Mouse (Mus musculus) spleen, postnatal 4 days (tissue): ENCODE measurements at regions not wholly inside any gene's neighbourhood (a gene's known extent, or its start where the extent isn't known, plus 50 kb on each side); places are given as distances from the start of the nearest gene placed in this dataset.

Source experiments
- DNase-seq, 2 experiments: peaks; one replicate each; pipeline ENCODE4 v3.0.0; 2022; ENCODE audit warnings: low spot score in 2 of 2

DNA sequence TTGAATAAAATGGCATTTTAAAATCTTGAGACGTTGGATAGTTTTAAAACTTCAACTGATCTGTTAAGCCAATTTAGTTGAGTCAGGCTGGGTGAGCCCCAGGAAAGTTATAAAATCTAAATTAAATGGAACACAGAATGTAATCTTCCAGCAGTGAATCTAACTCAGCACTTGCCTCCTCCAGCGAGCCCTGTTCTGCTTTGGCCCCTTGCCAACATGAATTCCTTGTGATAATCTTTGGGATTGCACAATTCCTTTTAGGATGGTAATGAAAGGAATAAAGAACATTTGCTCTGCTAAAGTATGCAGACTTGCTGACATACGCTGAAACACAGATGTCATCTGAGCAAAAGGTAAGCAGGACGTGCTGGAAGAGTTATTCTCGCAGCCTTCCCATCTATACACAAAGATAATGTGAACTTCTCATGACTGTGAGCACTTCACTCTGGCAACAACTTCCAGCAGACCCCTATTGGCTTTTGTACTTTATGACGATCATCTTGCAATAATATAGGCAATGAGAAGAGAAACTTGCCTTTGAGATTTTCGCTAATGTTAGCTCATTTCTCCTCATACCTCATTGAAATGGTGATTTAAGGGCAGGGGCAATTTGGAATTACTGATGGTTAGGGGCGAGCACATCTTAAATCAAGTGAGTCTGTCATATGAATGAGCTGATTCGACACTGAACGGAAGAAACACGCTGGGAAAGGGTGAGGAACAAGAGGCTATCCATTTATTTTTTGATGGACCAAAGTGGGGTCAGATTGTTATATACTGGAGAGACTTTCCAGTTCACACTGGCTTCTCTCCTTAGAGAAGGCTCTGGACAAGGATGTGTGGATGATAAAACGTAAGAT, 216.3 kb upstream of the Pdzrn3 start:
- no peak for DNase-seq

DNA sequence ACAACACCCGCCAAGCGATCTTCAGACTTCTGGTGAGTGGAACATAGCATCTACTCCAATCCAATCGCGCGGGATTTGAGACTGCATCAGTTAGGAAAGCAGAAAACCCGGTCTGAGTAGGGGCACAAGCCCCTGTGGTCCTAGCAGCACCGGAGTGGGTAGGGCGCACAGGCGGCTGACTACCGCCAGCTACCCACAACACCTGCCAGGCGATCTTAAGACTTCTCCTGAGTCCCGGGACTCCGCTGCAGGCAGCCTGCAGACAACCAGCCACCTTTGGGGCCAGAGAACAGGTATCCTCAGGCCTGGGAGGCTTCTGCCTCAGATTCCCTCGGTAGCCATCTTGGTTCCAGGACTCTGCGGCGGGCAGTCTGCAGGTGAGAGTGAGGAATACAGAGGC, 208.2 kb upstream of the Pdzrn3 start:
- no peak for DNase-seq

DNA sequence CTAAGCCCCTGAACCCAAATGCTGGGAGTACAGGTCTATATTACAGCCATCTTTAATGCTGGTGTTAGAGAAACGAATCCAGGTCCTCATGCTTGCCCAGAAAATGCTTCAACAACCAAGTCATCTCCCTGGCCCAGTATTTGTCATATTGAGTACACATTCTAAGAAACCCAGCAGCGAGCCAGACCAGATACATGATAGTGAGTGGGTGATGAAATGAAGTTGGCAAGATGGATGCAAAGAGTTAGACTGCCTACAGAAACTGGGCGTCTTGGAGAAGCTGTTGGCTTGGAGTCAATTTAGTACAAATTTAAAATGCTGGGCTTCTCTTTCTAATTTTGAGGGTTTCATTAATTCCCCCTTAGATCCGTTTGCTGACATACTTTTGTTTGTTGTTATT, 203.1 kb upstream of the Pdzrn3 start:
- DNase-seq = no peak

DNA sequence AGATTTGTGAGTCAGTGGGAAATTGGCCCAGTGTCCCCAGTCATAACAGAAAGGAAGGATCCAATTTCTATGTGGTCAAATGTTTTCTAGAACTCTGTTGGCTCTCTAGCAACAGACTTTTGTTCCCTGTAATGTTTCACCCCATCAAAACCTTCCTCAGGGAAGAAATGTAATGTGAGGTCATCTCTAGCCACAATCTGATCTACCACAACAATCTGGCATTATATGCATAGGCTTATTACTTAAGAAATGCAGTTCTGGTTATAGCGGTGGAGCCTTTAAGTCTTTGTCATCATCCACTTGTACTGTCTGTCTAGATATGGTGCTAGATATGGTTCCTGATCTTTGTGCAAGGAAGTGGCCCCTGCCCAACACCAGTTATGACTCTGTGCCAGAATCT, 178.4 kb upstream of the Pdzrn3 start:
- no peak for DNase-seq

DNA sequence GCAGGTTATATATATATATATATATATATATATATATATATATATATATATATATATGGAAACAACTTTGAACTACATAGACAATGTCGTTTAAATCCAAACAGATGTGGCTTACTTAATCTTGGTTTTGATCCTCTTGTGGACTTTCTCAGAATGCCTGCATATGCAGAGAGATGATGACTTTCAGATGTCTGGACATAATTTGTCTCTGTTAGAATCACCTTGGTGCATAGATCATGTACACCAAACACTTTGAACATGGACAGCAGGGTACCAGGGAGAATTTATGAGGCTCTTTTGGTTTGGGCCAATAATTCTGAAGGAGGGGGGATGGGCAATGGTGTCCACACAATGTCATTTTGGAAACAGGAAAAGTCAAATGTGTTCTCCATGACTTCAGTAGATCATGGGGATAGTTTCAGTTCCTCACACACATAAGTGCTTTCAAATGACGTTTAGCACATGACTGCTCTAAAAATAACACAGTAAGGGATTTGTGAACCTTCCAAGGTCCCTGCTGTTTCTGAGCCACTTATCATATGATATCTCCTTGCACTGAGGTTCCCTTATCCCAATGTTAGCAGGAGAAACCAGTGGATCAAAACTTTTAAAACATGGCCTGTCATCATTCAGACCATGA, 177.4 kb upstream of the Pdzrn3 start:
- DNase-seq = no peak

DNA sequence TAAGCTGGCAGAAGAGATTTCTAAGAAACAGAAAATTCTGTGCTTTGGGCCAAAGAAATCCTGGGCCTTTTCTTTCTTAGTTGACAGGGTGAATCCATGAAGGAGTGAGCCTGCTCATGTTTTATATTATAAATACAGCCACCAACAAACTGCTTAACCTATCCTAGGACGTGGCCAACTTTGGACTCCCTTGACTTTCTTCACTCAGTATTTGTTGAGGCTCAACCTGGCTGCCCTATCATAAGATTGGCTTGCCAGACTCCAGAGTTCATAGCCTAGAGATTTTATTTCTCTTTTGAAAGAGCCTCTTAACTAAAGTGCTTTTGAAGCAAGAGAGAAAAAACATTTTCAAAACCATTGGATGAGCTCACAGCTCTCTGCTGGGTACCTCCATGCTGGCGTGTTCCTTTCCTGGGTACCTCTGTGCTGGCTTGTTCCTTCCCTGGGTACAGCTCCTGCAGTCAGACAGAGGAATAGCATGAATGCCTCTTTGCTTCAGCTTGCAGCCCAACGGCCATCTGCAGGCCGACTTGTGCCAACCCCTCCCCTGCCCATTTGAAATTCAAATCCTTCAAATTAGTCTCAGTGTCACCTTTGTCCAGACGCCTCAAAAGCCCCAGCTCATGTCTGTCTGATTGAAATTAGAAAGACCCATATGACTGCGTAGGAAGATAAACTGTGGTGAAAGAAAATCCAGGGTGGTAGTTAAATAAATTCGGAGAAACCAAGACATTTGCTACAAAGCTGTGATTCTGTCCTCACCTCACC, 173.0 kb upstream of the Pdzrn3 start:
- DNase-seq = no peak

DNA sequence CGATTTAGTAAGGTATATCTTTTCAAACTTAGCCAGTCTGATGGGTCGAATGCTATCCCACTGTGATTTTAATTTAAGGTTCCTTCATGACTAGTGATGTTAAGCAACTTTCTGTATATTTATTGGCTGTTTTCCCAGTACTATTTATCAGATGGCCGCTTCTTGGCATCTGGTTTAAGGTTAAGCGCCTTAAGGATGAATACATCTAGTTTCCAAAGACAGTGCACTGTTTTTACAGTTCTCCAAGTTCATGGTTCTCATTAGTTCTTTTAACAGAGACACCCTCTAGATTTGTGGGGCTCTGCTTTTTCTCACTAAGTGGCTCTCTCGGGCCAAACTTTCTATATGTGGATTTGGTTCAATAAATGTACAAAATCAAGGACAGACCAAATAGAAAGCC, 159.9 kb upstream of the Pdzrn3 start:
- no peak for DNase-seq

DNA sequence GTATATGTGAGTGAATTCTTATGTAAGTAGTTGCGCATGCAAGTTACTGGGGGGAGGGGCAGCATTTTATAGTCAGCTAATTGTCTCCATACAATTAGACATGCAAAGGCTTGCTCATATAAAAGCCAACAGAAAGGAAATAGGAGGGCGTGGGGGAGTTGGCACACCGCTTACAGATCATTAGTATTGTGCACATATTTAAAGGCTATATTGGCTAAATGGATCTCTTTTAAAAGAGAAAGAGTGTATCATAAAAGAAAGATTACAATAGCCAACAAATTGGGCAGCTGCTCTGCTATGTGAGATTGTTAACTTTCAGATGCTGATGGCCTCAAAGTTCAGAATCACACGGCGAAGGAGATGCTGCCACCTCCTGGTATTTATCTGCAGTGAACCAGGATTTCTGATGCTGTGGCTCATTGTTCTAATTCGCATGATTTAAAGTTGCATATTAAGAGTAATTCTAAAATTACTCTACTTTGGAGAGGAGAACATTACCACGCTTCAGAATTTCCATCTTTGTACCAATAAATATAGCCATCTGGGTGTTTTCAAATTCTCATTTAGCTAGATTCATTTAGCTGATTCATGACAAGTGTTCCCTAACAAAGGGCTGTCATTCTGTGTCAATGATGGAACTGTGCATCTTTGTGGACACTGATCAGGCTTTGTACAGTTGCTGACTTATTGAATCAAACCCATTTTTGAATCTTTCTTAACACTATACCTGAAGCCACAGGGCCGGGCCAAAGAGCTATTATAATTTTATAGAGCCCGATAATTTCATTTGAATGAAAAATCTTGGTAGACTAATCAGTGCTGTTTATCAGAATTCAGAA, 156.7 kb upstream of the Pdzrn3 start:
- DNase-seq = no peak

DNA sequence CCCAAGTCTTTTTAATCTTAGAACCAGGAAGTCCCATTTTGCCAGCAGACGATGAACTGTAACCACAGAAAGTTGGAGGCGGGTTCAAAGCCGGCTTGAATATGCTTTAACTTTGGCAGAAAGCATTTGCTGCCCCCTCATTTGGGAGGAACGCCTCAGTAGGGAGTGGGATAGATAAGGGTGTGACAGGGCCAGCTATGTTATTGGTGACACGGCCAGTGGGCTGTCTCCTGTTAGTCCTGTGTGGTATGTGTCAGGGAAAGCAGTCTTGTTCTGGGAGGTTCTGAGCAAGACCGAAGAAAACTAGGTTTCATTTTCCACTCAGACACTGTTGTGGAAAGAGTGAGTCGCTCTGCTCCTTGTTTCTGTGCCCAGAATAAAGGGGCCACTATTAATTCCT, 154.7 kb upstream of the Pdzrn3 start:
- no peak for DNase-seq

DNA sequence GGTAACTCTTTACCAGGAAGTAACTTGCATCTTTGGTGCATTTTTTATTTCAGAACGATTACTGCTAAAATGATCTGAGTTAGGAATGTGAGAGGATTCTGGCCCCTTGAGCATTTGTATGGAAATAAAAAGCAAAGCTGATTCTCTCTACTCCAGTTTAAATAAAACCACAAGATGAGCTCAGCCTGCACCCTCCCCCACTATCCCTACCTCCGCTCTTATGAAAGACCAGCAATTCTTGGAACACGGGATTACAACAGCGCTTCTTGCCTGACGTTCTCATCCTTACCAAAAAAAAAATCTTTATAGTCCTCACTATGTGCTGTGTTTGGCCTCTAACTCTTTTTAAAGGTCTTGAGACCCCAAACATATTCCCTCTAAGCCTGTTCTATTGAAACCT, 154.2 kb upstream of the Pdzrn3 start:
- no peak for DNase-seq

DNA sequence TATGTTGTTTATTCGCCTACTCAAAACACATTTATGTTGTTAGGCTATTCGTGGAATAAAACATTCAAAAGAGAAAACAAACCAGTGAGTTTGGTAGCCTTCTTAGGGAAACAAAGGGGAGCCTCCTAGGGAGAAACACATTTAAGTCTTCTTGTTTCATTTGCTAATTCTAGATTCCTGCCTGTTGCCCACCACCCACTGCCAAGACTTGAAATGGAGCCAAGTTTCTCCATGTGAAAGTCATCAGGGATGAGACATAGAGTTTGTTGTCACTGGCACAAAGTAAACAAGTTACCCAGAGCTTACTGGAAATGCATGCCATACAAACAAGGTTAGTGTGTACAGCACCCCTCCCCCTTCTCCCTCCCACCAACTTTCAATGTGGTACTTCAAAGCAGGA, 147.4 kb upstream of the Pdzrn3 start:
- DNase-seq = no peak

DNA sequence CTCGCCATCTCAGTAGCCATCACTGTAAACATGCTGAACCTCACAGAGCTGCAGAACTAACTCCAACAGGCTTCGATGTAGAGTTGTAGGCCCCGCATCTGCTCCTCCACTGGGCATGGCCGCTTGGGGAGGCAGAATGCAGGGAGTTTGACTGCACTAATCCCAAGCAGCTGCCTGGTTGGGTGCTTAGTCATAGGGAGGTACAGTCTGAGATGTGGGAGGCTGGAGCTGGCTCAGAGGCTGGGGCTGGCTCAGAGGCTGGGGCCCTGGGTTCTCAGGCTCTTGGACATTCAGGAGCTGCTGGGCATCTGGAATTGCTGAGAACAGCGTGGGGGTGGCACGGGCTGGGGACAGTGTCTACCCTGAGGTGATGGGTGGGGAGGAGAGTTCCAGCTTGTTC, 143.6 kb upstream of the Pdzrn3 start:
- DNase-seq = no peak

DNA sequence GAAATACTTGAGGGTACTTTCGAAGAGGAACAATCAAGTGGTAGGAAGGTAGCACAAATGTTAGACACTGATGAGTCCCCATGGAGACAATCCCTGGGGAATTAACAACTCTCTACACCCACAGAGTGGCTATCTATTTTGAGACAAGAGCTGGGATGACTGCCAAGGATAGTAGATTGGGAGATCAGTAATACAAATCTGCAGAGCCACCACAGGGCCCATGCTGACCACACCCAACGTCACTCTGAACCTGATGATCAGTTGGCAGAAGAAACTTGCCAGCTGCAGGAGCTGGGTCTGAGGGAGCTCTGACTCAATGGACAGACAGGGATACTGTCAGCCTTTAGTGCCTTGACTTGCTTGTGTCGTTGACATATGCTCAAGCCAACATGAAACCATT, 143.1 kb upstream of the Pdzrn3 start:
- no peak for DNase-seq

DNA sequence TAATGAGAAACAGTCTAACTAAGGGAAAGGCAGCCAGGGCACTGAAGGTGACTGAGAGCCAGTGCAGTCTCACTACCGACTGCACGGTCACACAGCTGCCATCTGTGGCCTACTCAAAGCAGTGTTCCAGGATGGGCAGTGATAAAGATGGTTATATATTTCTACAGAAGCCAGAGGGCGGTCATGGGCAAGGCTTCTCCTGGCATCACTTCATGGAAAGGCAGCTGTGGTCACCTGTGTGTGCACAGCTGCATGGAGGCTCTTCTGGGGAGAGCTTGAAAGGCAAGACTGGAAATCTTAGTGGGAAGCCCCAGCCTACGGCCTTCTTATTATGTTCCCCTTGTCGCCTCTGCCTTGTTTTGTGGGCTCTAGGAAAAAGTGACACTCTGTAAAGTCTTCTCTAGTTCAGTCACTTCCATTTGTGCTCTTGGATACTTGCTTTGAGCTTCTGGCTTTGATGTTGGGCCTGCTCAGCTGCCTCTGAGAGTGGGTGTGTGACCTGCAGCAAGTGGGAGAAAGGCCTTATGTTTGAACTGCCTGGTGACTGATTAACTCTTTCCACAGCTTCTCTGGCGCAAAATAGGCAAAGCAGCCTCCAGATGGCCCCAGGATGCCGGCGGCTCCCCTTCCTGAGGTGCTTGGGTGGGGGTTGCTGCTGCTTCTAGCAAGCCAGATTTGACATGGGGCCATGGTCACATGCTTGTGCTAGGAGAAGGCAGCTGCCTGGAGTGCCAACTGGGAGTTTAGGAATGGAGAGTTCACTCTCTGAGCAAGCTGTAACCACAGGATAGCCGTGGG, 141.4 kb upstream of the Pdzrn3 start:
- no peak for DNase-seq

DNA sequence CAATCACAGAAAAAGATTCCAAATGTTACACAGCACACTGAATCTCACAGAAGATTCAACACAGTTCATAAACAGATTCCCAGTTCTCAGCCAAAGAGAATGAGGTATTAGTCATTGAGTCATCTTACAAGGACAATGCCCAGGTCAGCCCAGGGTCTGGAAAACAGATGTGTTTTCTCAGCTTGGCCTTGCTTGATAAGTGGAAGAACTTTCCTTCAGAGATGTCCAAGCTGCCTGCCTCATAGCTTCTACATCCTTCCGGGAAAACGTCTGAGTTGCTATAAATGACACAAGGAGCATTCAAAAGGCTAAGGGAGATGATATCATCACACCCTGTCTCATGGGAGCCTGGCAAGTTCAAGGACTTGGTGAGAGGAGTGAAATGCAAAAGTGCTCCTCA, 139.9 kb upstream of the Pdzrn3 start:
- no peak for DNase-seq

DNA sequence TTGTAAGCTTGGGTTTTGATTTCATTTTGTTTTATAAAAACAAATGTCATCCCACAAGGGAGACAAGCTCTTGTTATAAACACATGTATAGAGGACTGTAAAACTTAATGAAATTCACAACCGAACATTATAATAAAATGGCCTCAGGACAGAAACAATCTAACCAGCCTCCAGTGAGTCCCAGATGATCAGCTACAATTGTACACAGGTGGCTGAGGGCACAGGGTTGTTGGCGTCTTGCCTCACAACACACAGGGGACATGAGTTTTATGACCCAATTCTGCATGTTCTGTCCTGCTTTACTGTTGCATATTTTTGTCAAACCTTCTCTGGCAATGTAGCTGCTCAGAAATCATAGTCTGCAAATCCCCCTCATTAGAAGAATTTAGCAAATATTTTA, 136.0 kb upstream of the Pdzrn3 start:
- DNase-seq = no peak

DNA sequence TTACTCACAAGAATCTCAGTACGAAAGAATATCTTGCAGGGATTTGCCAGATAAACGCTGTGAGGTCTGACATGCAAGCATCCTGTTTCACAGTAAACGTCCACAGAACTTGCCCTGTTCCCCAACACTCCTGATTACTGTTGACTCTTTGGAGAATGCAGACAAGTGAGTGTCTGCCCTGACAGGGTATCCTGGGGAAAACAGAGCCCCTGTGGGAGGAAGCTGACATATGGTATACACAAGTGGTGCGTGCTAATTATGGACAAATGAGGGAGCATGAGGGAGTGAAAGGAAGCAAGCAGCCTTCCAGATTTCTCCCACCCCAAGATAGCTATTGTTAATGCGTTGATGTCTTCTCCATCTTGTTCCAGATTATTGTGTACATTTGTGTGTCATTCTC, 124.5 kb upstream of the Pdzrn3 start:
- no peak for DNase-seq

DNA sequence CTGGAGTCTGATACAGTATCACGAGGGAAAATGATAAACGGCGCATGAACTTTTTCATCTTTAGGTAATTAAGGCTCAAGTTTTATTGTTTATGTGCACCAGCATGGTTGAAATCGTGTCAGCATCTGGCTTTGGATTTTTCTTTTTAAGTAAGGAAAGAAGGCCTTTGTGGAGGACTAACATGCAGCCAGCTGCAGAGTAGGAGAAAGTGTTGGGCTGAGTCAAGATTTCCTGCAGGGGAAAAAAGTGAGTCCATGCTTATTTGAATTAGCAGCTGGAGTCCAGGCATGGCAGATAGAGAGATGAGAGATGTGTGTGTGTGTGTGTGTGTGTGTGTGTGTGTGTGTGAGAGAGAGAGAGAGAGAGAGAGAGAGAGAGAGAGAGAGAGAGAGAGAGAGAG, 124.0 kb upstream of the Pdzrn3 start:
- no peak for DNase-seq

DNA sequence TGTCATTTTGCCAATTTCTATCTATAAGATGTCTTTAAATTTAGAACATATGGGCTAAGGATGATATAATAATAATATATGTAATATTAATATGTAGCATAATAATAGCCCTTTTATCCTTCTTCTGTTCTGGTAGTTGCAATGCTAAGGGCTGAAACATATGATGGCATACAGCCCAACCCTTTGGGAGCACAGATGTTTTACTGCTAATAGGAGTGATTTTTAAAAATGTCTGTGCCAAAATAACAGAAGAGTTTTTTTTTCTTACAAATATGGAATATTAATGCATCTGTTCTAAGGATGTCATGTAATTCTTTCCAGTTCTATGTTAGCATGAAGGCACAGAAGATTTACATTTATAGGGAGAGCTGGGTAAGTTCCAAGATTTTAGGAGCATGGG, 122.5 kb upstream of the Pdzrn3 start:
- DNase-seq = no peak

DNA sequence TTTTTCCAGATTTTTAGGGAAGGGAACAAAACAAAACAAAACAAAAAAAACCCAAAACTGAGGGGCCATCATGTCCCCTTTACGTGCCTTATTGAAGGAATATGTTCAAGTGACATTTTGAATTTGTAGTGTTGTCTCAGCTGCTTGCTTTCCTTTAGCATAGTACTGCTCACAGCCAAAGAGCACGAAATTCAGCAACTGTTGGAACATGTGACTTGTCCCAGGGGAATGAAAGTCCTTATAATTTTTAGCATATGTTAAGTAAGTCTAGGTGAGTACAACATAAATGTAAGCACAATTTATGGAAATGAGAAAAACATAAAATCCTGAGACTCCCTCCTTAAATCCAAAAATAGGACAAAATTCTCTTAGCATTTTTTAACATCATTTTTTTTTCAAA, 110.8 kb upstream of the Pdzrn3 start:
- DNase-seq = no peak
